Mouse (Mus musculus): ENCODE results near the gene H2-DMb2. TPM values are rescaled to one million over a fixed set of nuclear protein-coding genes. Genes with fewer than 3 reads are reported as not detected.
A peak's percentile ranks its signal among the peaks of the same experiment; 100 is the strongest.

Gene H2-DMb2
- polyA plus RNA-seq, 1 experiment from 2014 or later = 0.35 TPM

DNA sequence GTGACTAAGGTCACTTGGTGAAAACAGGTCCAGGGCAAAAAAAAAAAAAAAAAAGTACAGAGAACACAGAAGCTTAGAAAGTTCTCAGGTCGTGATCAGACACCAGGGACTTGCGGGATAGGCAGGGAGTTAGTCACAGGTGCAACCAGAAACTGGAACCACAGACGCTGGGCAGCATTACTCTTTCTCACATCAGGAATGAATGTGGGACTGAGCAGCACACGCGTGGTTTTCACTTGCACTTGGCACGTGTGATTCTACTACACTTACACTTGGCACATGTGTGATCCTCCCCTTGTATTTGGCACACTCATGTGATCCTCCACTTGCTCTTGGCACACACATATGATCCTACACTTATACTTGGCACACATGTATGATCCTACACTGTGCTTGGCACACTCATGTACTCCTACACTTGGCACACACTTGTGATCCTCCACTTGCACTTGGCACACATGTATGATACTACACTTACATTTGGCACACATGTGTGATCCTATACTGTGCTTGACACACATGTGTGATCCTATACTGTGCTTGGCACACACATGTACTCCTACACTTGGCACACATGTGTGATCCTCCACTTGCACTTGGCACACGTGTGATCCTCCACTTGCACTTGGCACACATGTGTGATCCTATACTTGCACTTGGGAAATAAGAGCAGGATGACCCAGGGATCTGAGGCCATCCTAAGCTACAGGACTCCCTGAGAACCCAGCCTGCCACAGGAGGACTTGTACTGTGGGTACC lies 35.8 kb upstream of the H2-DMb2 start:
- Histone ChIP-seq H3K4me1 (no peaks in the 10 kb centered on the region), H3K4me3 (no peak overlapping the region), H3K9me3 (replicated peaks) (no peaks in the 10 kb centered on the region), H3K27me3 (replicated peaks) (0 out of 2 replicates have a peak, but pooled peaks cover 3% of the 10 kb centered on the region), H3K9ac (no peak overlapping the region), H3K27ac (no peak overlapping the region), H3K36me3 (peaks cover 35% of the 10 kb centered on the region), H3K4me2 (no peak overlapping the region)
- ATAC-seq = no peak
- WGBS (ENCODE audit: insufficient replicate concordance) = 74% methylated on average over 7 of the region's 7 CpGs

- no peak overlapping the region for H3K27ac ChIP-seq
- ATAC-seq = no peak
- no peaks in the 10 kb centered on the region for H3K4me1 ChIP-seq
- 0 out of 2 replicates have a peak, but pooled peaks cover 3% of the 10 kb centered on the region for H3K27me3 ChIP-seq (replicated peaks)
- H3K36me3 ChIP-seq = peaks cover 47% of the 10 kb centered on the region
- H3K9ac ChIP-seq = no peak overlapping the region
- H3K4me2 ChIP-seq = no peak overlapping the region
- no peaks in the 10 kb centered on the region for H3K9me3 ChIP-seq (replicated peaks)
- no peak overlapping the region for H3K4me3 ChIP-seq
- WGBS (ENCODE audit: insufficient replicate concordance) = 84% methylated on average over 5 of the region's 6 CpGs
Measured at GRCm38 (mm10) chr17:34108460-34108859, 34.6 kb upstream of the H2-DMb2 start.

- H3K9me3 ChIP-seq (replicated peaks) = no peaks in the 10 kb centered on the region
- WGBS (ENCODE audit: insufficient replicate concordance) = 75% methylated on average over 14 of the region's 14 CpGs
- H3K4me1 ChIP-seq = 0 out of 2 replicates have a peak, but pooled peaks cover 3% of the 10 kb centered on the region
- H3K4me2 ChIP-seq = no peak overlapping the region
- H3K36me3 ChIP-seq = peaks cover 54% of the 10 kb centered on the region
- no peak overlapping the region for H3K27ac ChIP-seq
- H3K4me3 ChIP-seq = no peak overlapping the region
- ATAC-seq = peak; percentile 19; the same call in 1 of the 2 replicates
- 0 out of 2 replicates have a peak, but pooled peaks cover 3% of the 10 kb centered on the region for H3K27me3 ChIP-seq (replicated peaks)
- H3K9ac ChIP-seq = no peak overlapping the region
Measured at GRCm38 (mm10) chr17:34109038-34109805, 33.9 kb upstream of the H2-DMb2 start.

DNA sequence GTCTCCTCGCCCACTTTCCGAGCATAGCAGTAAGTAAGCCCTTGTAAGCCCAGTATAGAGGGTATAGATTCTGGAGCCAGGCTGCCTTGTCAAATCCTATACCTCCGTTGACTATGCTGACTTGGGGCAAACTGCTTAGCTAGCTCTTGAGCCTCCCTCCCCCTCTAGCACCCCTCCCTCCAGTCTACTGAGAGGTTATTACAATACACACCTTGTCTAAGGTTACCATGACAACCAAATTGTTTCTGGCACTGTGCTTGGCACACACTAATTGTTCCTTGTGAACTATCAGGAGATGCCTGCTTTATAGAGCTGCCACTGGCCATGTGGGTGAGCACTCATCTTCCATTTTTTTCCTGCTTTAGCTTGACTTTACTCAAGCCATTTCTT lies 33.3 kb upstream of the H2-DMb2 start:
- ATAC-seq = peak; percentile 25; the same call in 1 of the 2 replicates
- no peak overlapping the region for H3K4me2 ChIP-seq
- peaks cover 7% of the 10 kb centered on the region; the same call in 1 of the 2 replicates for H3K4me1 ChIP-seq
- 59% methylated on average over 3 of the region's 3 CpGs for WGBS (ENCODE audit: insufficient replicate concordance)
- H3K27ac ChIP-seq = no peak overlapping the region
- no peaks in the 10 kb centered on the region for H3K9me3 ChIP-seq (replicated peaks)
- no peak overlapping the region for H3K4me3 ChIP-seq
- H3K27me3 ChIP-seq (replicated peaks) = no peaks in the 10 kb centered on the region
- no peak overlapping the region for H3K9ac ChIP-seq
- peaks cover 60% of the 10 kb centered on the region for H3K36me3 ChIP-seq

DNA sequence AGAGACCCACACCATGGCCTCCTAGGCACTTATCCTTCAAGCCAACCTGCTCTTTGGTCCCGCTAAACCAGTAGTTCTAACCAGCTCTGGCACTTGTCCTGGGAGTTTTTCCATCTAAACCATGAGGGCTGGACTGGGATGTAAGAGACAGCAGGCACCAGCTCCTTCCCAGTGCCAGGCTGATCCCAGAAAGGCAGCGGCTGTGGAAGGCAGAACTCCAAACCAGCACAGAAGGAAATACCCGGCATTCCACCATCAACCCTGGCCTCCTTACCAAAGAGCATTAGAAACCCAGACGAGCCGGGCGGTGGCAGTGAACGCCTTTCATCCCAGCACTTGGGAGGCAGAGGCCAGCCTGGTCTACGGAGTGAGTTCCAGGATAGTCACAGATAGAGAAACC lies 32.8 kb upstream of the H2-DMb2 start:
- no peak for ATAC-seq
- 79% methylated on average over 8 of the region's 8 CpGs for WGBS (ENCODE audit: insufficient replicate concordance)
- Histone ChIP-seq H3K4me2 (no peak overlapping the region), H3K4me1 (peaks cover 12% of the 10 kb centered on the region), H3K9me3 (replicated peaks) (no peaks in the 10 kb centered on the region), H3K27me3 (replicated peaks) (no peaks in the 10 kb centered on the region), H3K27ac (peak overlapping the region; percentile 37), H3K9ac (no peak overlapping the region), H3K36me3 (peaks cover 65% of the 10 kb centered on the region), H3K4me3 (no peak overlapping the region)

- no peak overlapping the region for H3K4me2 ChIP-seq
- ATAC-seq = no peak
- H3K36me3 ChIP-seq = peaks cover 100% of the 10 kb centered on the region
- H3K4me3 ChIP-seq = no peak overlapping the region
- H3K27ac ChIP-seq = no peak overlapping the region
- no peaks in the 10 kb centered on the region for H3K27me3 ChIP-seq (replicated peaks)
- WGBS (ENCODE audit: insufficient replicate concordance) = 91% methylated on average over 7 of the region's 7 CpGs
- no peaks in the 10 kb centered on the region for H3K9me3 ChIP-seq (replicated peaks)
- no peak overlapping the region for H3K9ac ChIP-seq
- peaks cover 37% of the 10 kb centered on the region for H3K4me1 ChIP-seq
Measured at GRCm38 (mm10) chr17:34114114-34114513, 29.0 kb upstream of the H2-DMb2 start.

DNA sequence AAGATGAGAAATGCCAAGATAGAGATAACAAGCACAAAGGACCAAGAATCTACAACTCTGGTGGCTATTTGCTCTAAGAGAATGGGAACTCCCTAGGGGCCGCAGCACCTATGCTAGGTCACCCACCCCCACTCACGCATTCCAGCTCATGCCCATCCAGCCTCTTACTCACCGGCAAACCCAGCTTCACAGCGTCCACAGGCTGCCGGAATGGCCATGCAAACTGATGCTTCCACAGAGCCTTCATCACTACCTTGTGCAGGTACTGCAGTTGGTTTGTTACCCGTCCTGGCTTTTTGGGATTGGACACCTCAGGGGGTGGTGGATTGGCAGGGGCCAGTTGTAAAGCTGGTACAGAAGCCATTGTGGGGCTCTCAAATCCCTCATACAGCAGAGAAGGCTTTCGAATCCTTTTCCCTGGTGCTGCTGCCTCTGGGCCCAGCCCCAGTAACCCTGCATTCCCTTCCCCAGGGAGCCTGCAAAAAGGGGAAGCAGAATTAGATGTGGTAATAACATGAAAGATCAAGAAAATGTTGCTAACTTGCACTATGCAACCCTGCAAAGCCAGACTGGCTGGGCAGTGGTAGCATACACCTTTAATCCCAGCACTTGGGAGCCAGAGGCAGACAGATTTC lies 26.3 kb upstream of the H2-DMb2 start:
- Histone ChIP-seq H3K4me3 (peak overlapping the region; percentile 100), H3K9ac (peak overlapping the region; percentile 99), H3K36me3 (peaks cover 72% of the 10 kb centered on the region), H3K4me2 (peak overlapping the region; percentile 95), H3K9me3 (replicated peaks) (no peaks in the 10 kb centered on the region), H3K27me3 (replicated peaks) (no peaks in the 10 kb centered on the region), H3K27ac (peak overlapping the region; percentile 33), H3K4me1 (peaks cover 49% of the 10 kb centered on the region)
- no peak for ATAC-seq
- WGBS (ENCODE audit: insufficient replicate concordance) = 43% methylated on average over 7 of the region's 7 CpGs

DNA sequence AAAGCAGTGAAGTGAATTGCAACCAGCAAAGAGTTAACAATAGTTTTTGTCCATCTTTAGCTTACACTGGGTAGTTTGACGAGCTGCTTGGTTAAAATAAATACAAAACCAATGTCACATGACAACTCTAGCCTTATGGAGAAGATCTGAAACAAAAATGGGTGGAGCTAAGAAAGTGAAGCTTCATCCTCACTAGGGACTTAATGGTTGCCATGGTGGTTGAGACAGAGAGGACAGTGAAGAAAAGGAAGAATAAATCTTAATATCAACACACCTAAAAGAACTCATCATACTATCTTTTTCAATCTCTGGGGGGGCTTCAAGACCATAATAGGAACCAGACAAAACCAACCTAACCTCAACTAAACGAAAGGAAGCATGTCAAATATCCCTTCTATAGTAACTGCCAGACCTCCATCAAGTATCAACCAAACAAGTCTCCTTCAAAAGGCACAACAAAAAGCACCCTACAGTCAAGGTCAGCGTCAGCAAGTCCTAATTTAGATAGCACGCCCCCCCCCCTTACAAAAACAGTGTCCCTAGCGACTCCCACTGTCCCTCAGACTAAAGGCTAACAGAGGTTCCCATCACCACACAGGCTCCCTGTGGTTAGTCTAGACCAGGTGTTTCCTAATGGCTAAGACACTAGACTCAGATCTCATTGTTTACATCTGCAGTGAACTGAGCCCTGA lies 25.5 kb upstream of the H2-DMb2 start:
- peaks cover 51% of the 10 kb centered on the region for H3K4me1 ChIP-seq
- no peak for ATAC-seq
- peak overlapping the region; percentile 100 for H3K4me3 ChIP-seq
- H3K4me2 ChIP-seq = peak overlapping the region; percentile 95
- 1% methylated on average over 5 of the region's 5 CpGs for WGBS (ENCODE audit: insufficient replicate concordance)
- no peaks in the 10 kb centered on the region for H3K9me3 ChIP-seq (replicated peaks)
- no peaks in the 10 kb centered on the region for H3K27me3 ChIP-seq (replicated peaks)
- H3K27ac ChIP-seq = peak overlapping the region; percentile 99
- H3K36me3 ChIP-seq = peaks cover 65% of the 10 kb centered on the region
- peak overlapping the region; percentile 99 for H3K9ac ChIP-seq

GRCm38 (mm10) chr17:34118113-34118872 lies 24.8 kb upstream of the H2-DMb2 start:
- peak overlapping the region; percentile 99 for H3K27ac ChIP-seq
- H3K4me3 ChIP-seq = peak overlapping the region; percentile 100
- no peak for ATAC-seq
- peaks cover 58% of the 10 kb centered on the region for H3K4me1 ChIP-seq
- H3K4me2 ChIP-seq = peak overlapping the region; percentile 95
- WGBS (ENCODE audit: insufficient replicate concordance) = under 1% methylated on average over 67 of the region's 67 CpGs
- H3K9me3 ChIP-seq (replicated peaks) = no peaks in the 10 kb centered on the region
- no peaks in the 10 kb centered on the region for H3K27me3 ChIP-seq (replicated peaks)
- H3K36me3 ChIP-seq = peaks cover 58% of the 10 kb centered on the region
- H3K9ac ChIP-seq = peak overlapping the region; percentile 99

GRCm38 (mm10) chr17:34118873-34119248 lies 24.2 kb upstream of the H2-DMb2 start:
- Histone ChIP-seq H3K4me3 (peak overlapping the region; percentile 100), H3K36me3 (peaks cover 52% of the 10 kb centered on the region), H3K4me1 (peaks cover 64% of the 10 kb centered on the region), H3K9me3 (replicated peaks) (no peaks in the 10 kb centered on the region), H3K27ac (peak overlapping the region; percentile 99), H3K9ac (peak overlapping the region; percentile 99), H3K4me2 (peak overlapping the region; percentile 95), H3K27me3 (replicated peaks) (no peaks in the 10 kb centered on the region)
- under 1% methylated on average over 38 of the region's 38 CpGs for WGBS (ENCODE audit: insufficient replicate concordance)
- ATAC-seq = peak; percentile 39
